Mouse (Mus musculus) liver, embryonic 11.5 days (tissue): ENCODE measurements at regions not wholly inside any gene's neighbourhood (a gene's known extent, or its start where the extent isn't known, plus 50 kb on each side); places are given as distances from the start of the nearest gene placed in this dataset.

Source experiments
- ATAC-seq: fragments of 200-750 bp; cut with Nextera tagmentation; replicated peaks from 2 replicates; pipeline ENCODE4 v1.8.0; 2017; ENCODE audit warnings: moderate number of reproducible peaks, mild to moderate bottlenecking, moderate TSS enrichment, moderate library complexity; ENCODE audit not compliant: low FRiP score
- DNase-seq: peaks from one replicate; pipeline ENCODE4 v3.0.0-alpha.2; 2017; ENCODE audit warnings: low spot score
- H3K27ac ChIP-seq: fragments of 300-500 bp; sonication (generic); 2 replicates; pipeline ENCODE4 v1.5.1; 2014; ENCODE audit warnings: mild to moderate bottlenecking, low read depth, low read length, control low read depth
- H3K27me3 ChIP-seq: fragments of 300-500 bp; sonication (generic); replicated peaks from 2 replicates; pipeline ENCODE4 v1.6.1; 2014; ENCODE audit warnings: low read length, mixed read lengths; ENCODE audit not compliant: control insufficient read depth, insufficient read depth
- H3K36me3 ChIP-seq: fragments of 300-500 bp; sonication (generic); 2 replicates; pipeline ENCODE4 v1.6.1; 2014; ENCODE audit warnings: mild to moderate bottlenecking, low read length, moderate library complexity, mixed read lengths; ENCODE audit not compliant: control insufficient read depth, insufficient read depth
- H3K4me1 ChIP-seq: fragments of 300-500 bp; sonication (generic); replicated peaks from 2 replicates; pipeline ENCODE4 v1.6.1; 2014; ENCODE audit warnings: low read length, mixed read lengths; ENCODE audit not compliant: control insufficient read depth, insufficient read depth
- H3K4me2 ChIP-seq: fragments of 300-500 bp; sonication (generic); 2 replicates; pipeline ENCODE4 v1.6.1; 2014; ENCODE audit warnings: mild to moderate bottlenecking, control low read depth, moderate library complexity
- H3K4me3 ChIP-seq: fragments of 300-500 bp; sonication (generic); 2 replicates; pipeline ENCODE4 v1.5.1; 2014; ENCODE audit warnings: low read depth, low read length, control low read depth
- H3K9ac ChIP-seq: fragments of 300-500 bp; sonication (generic); 2 replicates; pipeline ENCODE4 v1.6.1; 2014; ENCODE audit warnings: low read depth, low read length, control low read depth
- H3K9me3 ChIP-seq: fragments of 300-500 bp; sonication (generic); 2 replicates; pipeline ENCODE4 v1.6.1; 2016; ENCODE audit warnings: low read length, inconsistent platforms, mixed read lengths; ENCODE audit not compliant: control insufficient read depth
- WGBS: fragments of 180-500 bp; shearing (Covaris S2); extraction: QIAGEN DNeasy Blood & Tissue Kit; methylation state at CpG from one replicate; pipeline ENCODE4 v1.1.7; 2014; 5-methylcytosine and 5-hydroxymethylcytosine counted together

DNA sequence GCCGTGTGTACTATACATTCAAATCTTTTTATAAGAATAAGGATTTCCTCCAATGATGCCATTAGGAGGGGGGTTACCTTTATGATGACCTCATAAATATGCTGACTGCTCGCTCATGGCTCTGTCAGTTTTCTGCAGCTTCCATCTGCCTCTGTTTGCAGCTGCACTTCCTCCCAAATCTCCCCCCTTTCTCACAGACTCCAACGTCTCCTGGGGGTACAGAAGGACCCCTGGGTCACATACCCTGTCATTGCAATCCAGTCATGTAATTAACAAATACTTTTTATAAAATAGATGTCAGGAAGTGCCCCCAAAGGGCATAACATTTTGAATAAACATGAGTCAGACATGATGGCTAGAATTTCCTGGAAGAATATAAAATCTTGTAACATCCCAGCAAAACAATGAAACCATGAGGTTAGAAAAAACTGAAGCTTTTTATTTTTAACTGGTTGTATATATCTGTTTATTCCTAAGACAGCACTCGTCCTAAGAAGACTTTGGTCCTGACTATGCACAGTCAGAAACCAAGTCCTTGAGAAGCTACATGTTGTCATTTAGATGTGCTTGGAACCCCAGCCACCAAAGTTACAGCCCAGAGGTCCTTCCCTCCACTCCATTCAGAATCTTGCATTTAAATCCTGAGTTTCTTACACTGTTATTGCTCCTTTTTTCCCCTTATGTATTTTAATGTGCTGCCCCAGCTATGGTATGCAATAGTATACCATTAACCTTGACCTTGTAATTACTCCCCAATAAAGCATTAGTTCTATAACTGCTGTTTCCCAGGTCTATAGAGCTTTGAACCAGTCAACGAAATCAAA, 386.0 kb upstream of the Pik3r1 start:
- DNase-seq, result no peak
- no peak overlapping the region for H3K4me3 ChIP-seq
- no peaks in the 10 kb centered on the region for H3K9me3 ChIP-seq
- H3K36me3 ChIP-seq, result no peaks in the 10 kb centered on the region
- no peak for ATAC-seq
- H3K27me3 ChIP-seq, result no peaks in the 10 kb centered on the region
- no peak overlapping the region for H3K9ac ChIP-seq
- H3K4me1 ChIP-seq, result no peaks in the 10 kb centered on the region
- no peak overlapping the region for H3K4me2 ChIP-seq
- H3K27ac ChIP-seq, result no peak overlapping the region
- WGBS, result 51% methylated on average over 5 of the region's 5 CpGs

DNA sequence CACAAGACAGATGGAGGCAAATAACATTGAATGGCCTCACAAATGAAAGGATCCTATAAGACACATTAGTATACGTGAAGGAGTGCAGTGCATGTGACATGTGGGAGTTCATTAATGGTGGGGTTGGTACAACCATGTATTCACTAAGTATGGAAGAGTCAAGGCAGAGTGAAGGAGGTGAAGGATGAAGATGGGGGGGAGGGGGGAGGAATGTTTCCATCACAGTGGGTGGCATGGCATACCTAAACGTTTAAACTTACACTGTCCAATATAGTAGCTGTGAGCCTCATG, 386.5 kb upstream of the Pik3r1 start:
- H3K9ac ChIP-seq, result no peak overlapping the region
- H3K9me3 ChIP-seq, result no peaks in the 10 kb centered on the region
- no peak overlapping the region for H3K4me2 ChIP-seq
- ATAC-seq (no peak), DNase-seq (no peak)
- WGBS, result 67% methylated on average over 2 of the region's 2 CpGs
- no peaks in the 10 kb centered on the region for H3K27me3 ChIP-seq
- no peak overlapping the region for H3K27ac ChIP-seq
- H3K4me1 ChIP-seq, result no peaks in the 10 kb centered on the region
- no peaks in the 10 kb centered on the region for H3K36me3 ChIP-seq
- no peak overlapping the region for H3K4me3 ChIP-seq

DNA sequence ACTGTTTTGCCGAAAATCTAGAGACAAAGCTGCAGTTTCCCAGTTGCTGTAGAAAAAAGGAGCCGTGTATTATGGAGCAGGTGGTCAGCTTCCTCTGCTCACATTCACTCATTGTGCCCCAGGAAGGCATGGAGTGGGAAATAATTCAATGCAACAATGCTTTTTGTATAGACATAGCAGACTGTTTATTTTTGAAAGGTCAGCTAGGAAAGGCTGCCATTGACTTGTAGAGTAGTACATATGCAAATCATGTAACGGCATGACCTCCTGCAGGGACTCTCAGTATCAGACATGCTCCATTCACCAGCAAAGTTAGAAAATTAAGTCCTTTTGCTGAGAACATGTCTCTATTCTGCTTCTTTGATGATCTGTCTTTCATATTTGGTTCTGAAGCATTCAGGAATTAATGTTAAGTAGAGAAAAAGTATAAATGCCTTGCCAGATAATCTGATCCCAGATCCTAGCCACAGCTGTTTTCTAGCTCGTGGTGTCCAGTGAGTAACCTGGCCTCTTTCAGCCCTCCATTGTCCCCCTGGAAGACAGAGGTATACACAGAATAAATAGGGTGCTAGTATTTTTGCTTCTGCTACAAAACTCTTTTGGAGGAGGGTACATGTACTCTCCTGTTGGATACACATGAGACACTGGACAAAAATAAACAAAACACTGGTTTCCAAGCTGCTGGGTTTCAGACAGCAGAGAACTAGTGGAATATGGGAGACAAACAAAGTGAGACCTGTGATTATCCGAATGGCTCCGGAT, 389.5 kb upstream of the Pik3r1 start:
- Histone ChIP-seq H3K4me2 (no peak overlapping the region), H3K4me3 (no peak overlapping the region), H3K27me3 (no peaks in the 10 kb centered on the region), H3K36me3 (no peaks in the 10 kb centered on the region), H3K9ac (no peak overlapping the region), H3K27ac (no peak overlapping the region), H3K9me3 (no peaks in the 10 kb centered on the region), H3K4me1 (no peaks in the 10 kb centered on the region)
- ATAC-seq, result no peak
- no peak for DNase-seq
- WGBS, result 78% methylated on average over 6 of the region's 6 CpGs

DNA sequence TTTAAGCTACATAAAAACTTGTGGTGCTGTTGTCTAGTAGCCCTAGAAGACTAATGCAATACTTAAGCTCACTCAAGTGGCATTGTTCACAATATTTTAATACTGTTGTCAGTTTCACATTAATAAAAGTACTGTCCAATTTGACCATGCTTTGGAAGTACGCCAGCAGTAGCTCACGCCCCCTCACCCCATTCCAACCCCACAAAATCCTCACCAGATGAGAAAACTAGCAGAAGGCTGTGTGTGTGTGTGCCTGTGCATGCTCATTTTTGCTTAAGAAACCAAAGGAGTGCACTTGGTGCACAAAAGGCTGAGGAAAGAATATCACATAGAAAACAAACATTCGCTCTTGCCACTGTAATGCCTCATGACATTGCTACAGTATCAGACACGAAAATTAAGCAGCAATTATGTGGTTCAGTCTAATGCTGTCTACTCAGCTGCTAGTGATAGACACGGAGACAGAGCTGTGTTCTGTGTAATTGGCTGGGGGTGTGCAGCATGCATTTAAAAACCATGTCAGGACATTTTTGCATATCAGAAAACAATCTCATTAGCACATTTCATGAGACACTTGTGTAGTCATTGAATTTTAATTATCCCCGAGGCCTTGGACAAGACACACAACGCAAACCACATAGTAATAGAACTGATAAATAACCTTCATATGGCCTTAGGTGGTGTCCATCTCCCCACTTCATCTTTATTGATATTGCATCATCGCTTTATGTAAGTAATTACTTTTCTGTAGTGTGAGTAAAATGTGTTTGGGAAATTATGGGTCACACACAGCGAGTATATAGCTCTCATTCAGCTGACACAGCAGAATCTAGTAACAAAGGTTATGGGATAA, 405.6 kb upstream of the Pik3r1 start:
- no peak overlapping the region for H3K4me3 ChIP-seq
- WGBS, result 81% methylated on average over 9 of the region's 9 CpGs
- ATAC-seq (no peak), DNase-seq (no peak)
- H3K4me1 ChIP-seq, result no peaks in the 10 kb centered on the region
- H3K9ac ChIP-seq, result no peak overlapping the region
- no peaks in the 10 kb centered on the region for H3K27me3 ChIP-seq
- no peaks in the 10 kb centered on the region for H3K9me3 ChIP-seq
- no peak overlapping the region for H3K4me2 ChIP-seq
- H3K27ac ChIP-seq, result no peak overlapping the region
- no peaks in the 10 kb centered on the region for H3K36me3 ChIP-seq

DNA sequence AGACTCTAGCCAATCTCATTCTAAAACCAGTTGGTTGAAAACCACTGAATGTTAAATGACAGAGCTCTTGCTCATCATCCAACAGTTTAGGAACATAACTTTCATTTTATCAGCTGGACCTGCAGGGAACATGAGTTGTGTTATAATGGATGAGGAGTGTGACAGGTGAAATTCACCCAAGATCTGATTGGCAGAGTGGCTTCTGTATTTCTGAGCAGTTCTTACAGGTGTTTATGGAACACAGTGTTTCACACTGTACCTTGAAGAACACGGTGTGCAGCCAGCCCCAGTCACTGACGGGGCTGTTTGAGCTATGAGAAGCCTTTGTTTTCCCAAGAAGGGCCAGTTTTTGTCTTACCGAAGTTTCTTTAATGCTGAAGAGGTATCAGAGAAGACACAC, 406.4 kb upstream of the Pik3r1 start:
- Histone ChIP-seq H3K9me3 (no peaks in the 10 kb centered on the region), H3K4me2 (no peak overlapping the region), H3K9ac (no peak overlapping the region), H3K36me3 (no peaks in the 10 kb centered on the region), H3K27me3 (no peaks in the 10 kb centered on the region), H3K27ac (no peak overlapping the region), H3K4me3 (no peak overlapping the region), H3K4me1 (no peaks in the 10 kb centered on the region)
- no peak for DNase-seq
- no peak for ATAC-seq
- 87% methylated on average over 3 of the region's 3 CpGs for WGBS

DNA sequence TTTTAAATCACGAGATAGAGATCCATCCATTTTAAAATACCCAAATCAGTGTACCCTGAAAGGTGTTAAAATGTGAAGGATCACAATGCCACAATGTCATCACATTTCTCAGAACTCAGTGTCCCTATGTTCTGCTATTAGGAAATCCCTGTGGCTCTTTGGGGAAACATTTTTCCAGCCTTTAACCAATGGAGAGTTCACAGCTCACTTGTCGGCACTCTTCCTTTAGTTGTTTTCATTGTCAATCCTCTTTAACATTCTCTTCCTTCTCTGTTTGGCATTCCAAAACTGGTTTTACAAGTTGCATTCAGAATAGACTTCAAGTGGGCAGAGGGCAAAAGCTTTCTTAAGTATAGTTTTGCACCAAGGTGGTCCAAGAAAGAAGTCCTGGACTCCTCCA, 406.9 kb upstream of the Pik3r1 start:
- H3K9ac ChIP-seq, result no peak overlapping the region
- WGBS, result 88% methylated on average over 2 of the region's 2 CpGs
- no peak for DNase-seq
- no peaks in the 10 kb centered on the region for H3K9me3 ChIP-seq
- no peak overlapping the region for H3K4me2 ChIP-seq
- H3K36me3 ChIP-seq, result no peaks in the 10 kb centered on the region
- H3K4me3 ChIP-seq, result no peak overlapping the region
- no peak overlapping the region for H3K27ac ChIP-seq
- no peaks in the 10 kb centered on the region for H3K27me3 ChIP-seq
- no peak for ATAC-seq
- no peaks in the 10 kb centered on the region for H3K4me1 ChIP-seq

DNA sequence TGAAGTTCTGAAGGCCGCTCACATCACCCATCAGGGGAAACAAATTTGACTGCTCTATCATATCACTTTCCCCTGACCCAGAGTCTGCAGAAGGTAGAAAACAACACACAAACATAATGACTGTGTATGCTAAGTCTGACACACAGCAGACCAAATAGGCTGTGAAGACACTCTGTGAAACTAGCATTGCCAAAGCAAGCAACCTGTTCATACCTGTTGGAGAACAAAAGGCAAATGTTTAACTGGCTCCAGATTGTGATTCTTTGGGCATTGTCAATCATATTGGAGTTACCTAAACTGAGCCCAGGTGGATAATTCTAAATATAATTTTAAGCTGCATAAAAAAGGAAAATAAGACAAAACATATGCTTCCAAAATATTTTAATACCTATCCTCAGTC, 407.4 kb upstream of the Pik3r1 start:
- ATAC-seq, result no peak
- H3K27me3 ChIP-seq, result no peaks in the 10 kb centered on the region

DNA sequence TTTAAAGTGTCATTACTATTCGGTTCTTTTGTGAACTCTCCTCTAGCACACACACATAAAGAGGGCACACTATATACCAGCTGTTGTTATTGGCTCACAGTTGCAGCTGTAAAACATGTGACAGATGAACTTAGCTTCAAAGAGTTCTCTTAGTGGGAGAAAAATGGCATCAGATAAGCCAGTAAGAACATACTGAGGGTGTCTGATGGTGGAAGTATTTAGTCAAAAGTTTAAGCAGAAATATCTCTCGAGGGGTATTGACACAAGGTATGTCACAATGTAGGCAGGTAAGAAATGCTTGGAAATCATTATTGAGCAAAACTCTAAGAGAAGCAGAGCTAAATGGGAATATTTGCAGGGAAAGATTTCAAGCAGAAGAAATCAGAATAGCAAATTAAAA, 408.4 kb upstream of the Pik3r1 start:
- Histone ChIP-seq H3K9ac (no peak overlapping the region), H3K27ac (no peak overlapping the region), H3K27me3 (no peaks in the 10 kb centered on the region), H3K4me1 (no peaks in the 10 kb centered on the region), H3K9me3 (no peaks in the 10 kb centered on the region), H3K36me3 (no peaks in the 10 kb centered on the region), H3K4me2 (no peak overlapping the region), H3K4me3 (no peak overlapping the region)
- ATAC-seq (no peak), DNase-seq (no peak)
- WGBS, result 72% methylated on average over 2 of the region's 2 CpGs

More for the DNA sequence above, 407.4 kb upstream of the Pik3r1 start:
- Histone ChIP-seq H3K36me3 (no peaks in the 10 kb centered on the region), H3K4me2 (no peak overlapping the region), H3K4me1 (no peaks in the 10 kb centered on the region), H3K9ac (no peak overlapping the region), H3K4me3 (no peak overlapping the region), H3K27ac (no peak overlapping the region), H3K9me3 (no peaks in the 10 kb centered on the region)
- 78% methylated on average over 1 of the region's 1 CpGs for WGBS
- DNase-seq, result no peak
